Mouse (Mus musculus) CH12.LX (cell line): ENCODE measurements around the gene Hdac5. TPM values are rescaled to one million over a fixed set of nuclear protein-coding genes. Genes with fewer than 3 reads are reported as not detected.

Experiments used
- DNase-seq: peaks from one replicate; pipeline ENCODE4 v3.0.0-alpha.2; 2013; ENCODE audit errors: extremely low read depth
- H3K27ac ChIP-seq: 2 replicates; pipeline ENCODE4 v1.5.1; 2012; ENCODE audit warnings: low read depth, mild to moderate bottlenecking, control low read depth, moderate library complexity; ENCODE audit not compliant: insufficient read depth
- H3K27me3 ChIP-seq: replicated peaks from 2 replicates; pipeline ENCODE3; 2012; ENCODE audit warnings: inconsistent platforms
- H3K36me3 ChIP-seq, 2 experiments: replicated peaks in 1 of 2; 2 replicates each; pipeline versions ENCODE3 to v1.6.1; 2012; ENCODE audit warnings: inconsistent platforms in 1 of 2, low read length in 1 of 2, mild to moderate bottlenecking in 1 of 2, mixed read lengths in 1 of 2, moderate library complexity in 1 of 2; ENCODE audit not compliant: control insufficient read depth in 1 of 2, insufficient read depth in 1 of 2
- H3K4me1 ChIP-seq, 2 experiments: 2 replicates each; pipeline ENCODE4 v1.6.1; 2012; ENCODE audit warnings: inconsistent platforms in 1 of 2, moderate library complexity in 1 of 2; ENCODE audit not compliant: insufficient read depth in 2 of 2, control insufficient read depth in 1 of 2
- H3K4me2 ChIP-seq: 2 replicates; pipeline ENCODE4 v1.6.1; 2012; ENCODE audit warnings: low read depth, mild to moderate bottlenecking, control low read depth; ENCODE audit not compliant: poor library complexity, insufficient read depth, severe bottlenecking
- H3K4me3 ChIP-seq, 3 experiments: fragments of 150-350 bp in 1 of 3; sonication (generic) in 1 of 3; replicated peaks in 1 of 3; 2 replicates each; pipeline versions ENCODE3 to v1.5.1; 2011 to 2012; ENCODE audit warnings: low read depth in 2 of 3, low read length in 2 of 3, mild to moderate bottlenecking in 2 of 3, moderate library complexity in 2 of 3, control low read depth in 1 of 3, improper control_type of control experiment in 1 of 3, inconsistent platforms in 1 of 3, mixed read lengths in 1 of 3; ENCODE audit not compliant: poor library complexity in 1 of 3
- H3K79me2 ChIP-seq: replicated peaks from 2 replicates; pipeline ENCODE4 v1.6.1; 2012; ENCODE audit warnings: mild to moderate bottlenecking, moderate library complexity; ENCODE audit not compliant: control insufficient read depth, poor library complexity, insufficient read depth, severe bottlenecking; ENCODE audit errors: extremely low read depth
- H3K9ac ChIP-seq: 2 replicates; pipeline ENCODE4 v1.6.1; 2012; ENCODE audit warnings: low read depth, mild to moderate bottlenecking, control low read depth, moderate library complexity; ENCODE audit not compliant: insufficient read depth
- H3K9me3 ChIP-seq: replicated peaks from 2 replicates; pipeline ENCODE3; 2012; ENCODE audit warnings: low read length, inconsistent platforms, mixed read lengths
- BHLHE40 ChIP-seq: IDR thresholded peaks from 2 replicates; pipeline ENCODE4 v1.6.1; 2011; ENCODE audit warnings: mild to moderate bottlenecking, low read depth, low read length, improper control_type of control experiment
- CHD1 ChIP-seq: IDR thresholded peaks from 2 replicates; pipeline ENCODE4 v1.6.1; 2012; ENCODE audit warnings: low read depth, low read length, improper control_type of control experiment, inconsistent platforms
- CHD2 ChIP-seq: IDR thresholded peaks from 2 replicates; pipeline ENCODE4 v1.6.1; 2011; ENCODE audit warnings: low read length, improper control_type of control experiment
- CTCF ChIP-seq, 2 experiments: IDR thresholded peaks in 1 of 2; conservative IDR thresholded peaks in 1 of 2; 2 replicates each; pipeline ENCODE4 v1.5.1; 2011 to 2012; ENCODE audit warnings: low read depth in 2 of 2, low read length in 2 of 2, improper control_type of control experiment in 1 of 2, inconsistent platforms in 1 of 2, mild to moderate bottlenecking in 1 of 2, moderate library complexity in 1 of 2
- ELF1 ChIP-seq: IDR thresholded peaks from 2 replicates; pipeline ENCODE4 v1.6.1; 2014; ENCODE audit warnings: low read depth, mild to moderate bottlenecking, inconsistent platforms, low read length, improper control_type of control experiment
- EP300 ChIP-seq: IDR thresholded peaks from 2 replicates; pipeline ENCODE4 v1.6.1; 2011; ENCODE audit warnings: low read length, improper control_type of control experiment
- ETS1 ChIP-seq: conservative IDR thresholded peaks from 2 replicates; pipeline ENCODE4 v1.6.1; 2012; ENCODE audit warnings: low read depth, mild to moderate bottlenecking, inconsistent platforms, low read length, improper control_type of control experiment, moderate library complexity
- GABPA ChIP-seq: IDR thresholded peaks from 2 replicates; pipeline ENCODE4 v1.6.1; 2012; ENCODE audit warnings: low read depth, low read length, improper control_type of control experiment, inconsistent platforms; ENCODE audit not compliant: insufficient replicate concordance
- HCFC1 ChIP-seq: IDR thresholded peaks from 2 replicates; pipeline ENCODE4 v1.6.1; 2012; ENCODE audit warnings: low read depth, mild to moderate bottlenecking, inconsistent platforms, low read length, improper control_type of control experiment
- IRF4 ChIP-seq: IDR thresholded peaks from 2 replicates; pipeline ENCODE4 v1.6.1; 2014; ENCODE audit warnings: low read depth, mild to moderate bottlenecking, inconsistent platforms, low read length, improper control_type of control experiment
- JUN ChIP-seq: IDR thresholded peaks from 2 replicates; pipeline ENCODE4 v1.6.1; 2011; ENCODE audit warnings: low read depth, mild to moderate bottlenecking, low read length, improper control_type of control experiment, moderate library complexity; ENCODE audit not compliant: insufficient read depth
- MAX ChIP-seq: IDR thresholded peaks from 2 replicates; pipeline ENCODE4 v1.6.1; 2011; ENCODE audit warnings: low read length, improper control_type of control experiment
- MEF2A ChIP-seq: IDR thresholded peaks from 2 replicates; pipeline ENCODE4 v1.6.1; 2014; ENCODE audit warnings: low read depth, mild to moderate bottlenecking, inconsistent platforms, low read length, improper control_type of control experiment, borderline replicate concordance
- MXI1 ChIP-seq: IDR thresholded peaks from 2 replicates; pipeline ENCODE4 v1.6.1; 2011; ENCODE audit warnings: mild to moderate bottlenecking, low read depth, low read length, improper control_type of control experiment
- MYC ChIP-seq: IDR thresholded peaks from 2 replicates; pipeline ENCODE4 v1.6.1; 2011; ENCODE audit warnings: low read depth, mild to moderate bottlenecking, improper control_type of control experiment, low read length
- NELFE ChIP-seq: IDR thresholded peaks from 2 replicates; pipeline ENCODE4 v1.6.1; 2011; ENCODE audit warnings: low read depth, low read length, improper control_type of control experiment
- NRF1 ChIP-seq: IDR thresholded peaks from 2 replicates; pipeline ENCODE4 v1.6.1; 2014; ENCODE audit warnings: low read depth, mild to moderate bottlenecking, inconsistent platforms, low read length, improper control_type of control experiment, moderate library complexity
- POLR2AphosphoS2 ChIP-seq: IDR thresholded peaks from 2 replicates; pipeline ENCODE4 v1.6.1; 2011; ENCODE audit warnings: low read depth, low read length, improper control_type of control experiment
- RAD21 ChIP-seq: IDR thresholded peaks from 2 replicates; pipeline ENCODE4 v1.6.1; 2011; ENCODE audit warnings: low read depth, mild to moderate bottlenecking, low read length, improper control_type of control experiment, moderate library complexity
- SIN3A ChIP-seq: IDR thresholded peaks from 2 replicates; pipeline ENCODE4 v1.6.1; 2012; ENCODE audit warnings: low read length, improper control_type of control experiment, inconsistent platforms
- SMC3 ChIP-seq: IDR thresholded peaks from 2 replicates; pipeline ENCODE4 v1.6.1; 2011; ENCODE audit warnings: low read depth, low read length, improper control_type of control experiment
- TBP ChIP-seq: conservative IDR thresholded peaks from 2 replicates; pipeline ENCODE4 v1.6.1; 2011; ENCODE audit warnings: low read depth, low read length, improper control_type of control experiment
- TCF12 ChIP-seq: IDR thresholded peaks from 2 replicates; pipeline ENCODE4 v1.6.1; 2014; ENCODE audit warnings: low read depth, mild to moderate bottlenecking, inconsistent platforms, low read length, improper control_type of control experiment
- UBTF ChIP-seq: IDR thresholded peaks from 2 replicates; pipeline ENCODE4 v1.6.1; 2012; ENCODE audit warnings: low read depth, mild to moderate bottlenecking, inconsistent platforms, low read length, improper control_type of control experiment, moderate library complexity
- USF1 ChIP-seq: IDR thresholded peaks from 2 replicates; pipeline ENCODE4 v1.6.1; 2014; ENCODE audit warnings: low read depth, mild to moderate bottlenecking, inconsistent platforms, low read length, improper control_type of control experiment
- ZC3H11A ChIP-seq: IDR thresholded peaks from 2 replicates; pipeline ENCODE4 v1.6.1; 2012; ENCODE audit warnings: low read depth, mild to moderate bottlenecking, inconsistent platforms, low read length, improper control_type of control experiment
- dilution Hi-C: fragments of 300-500 bp; cut with MboI; formaldehyde crosslinking; loops from 2 replicates; pipeline ENCODE4 v1.14.3; 2020; ENCODE audit warnings: low sequenced_read_pairs; ENCODE audit not compliant: extremely low pct_unique_long_range_greater_than_20kb, extremely low pct_ligation_motif_present
- in situ Hi-C: fragments of 300-500 bp; cut with MboI; formaldehyde crosslinking; loops from 3 replicates; pipeline ENCODE4 v1.14.3; 2019; ENCODE audit warnings: low sequenced_read_pairs, low pct_ligation_motif_present, low pct_unique_long_range_greater_than_20kb, mixed read lengths
- polyA plus RNA-seq: library from polyadenylated mRNA; unstranded; fragments of >175 nt; gene quantifications from 2 replicates; pipeline ENCODE4 v1.2.1, GENCODE M21; 2012; ENCODE audit warnings: low read depth; ENCODE audit not compliant: insufficient read length
- total RNA-seq, 2 experiments: library from RNA; depleted of rRNA; stranded (reverse); fragments of 300-350 nt in 1 of 2; fragments of >200 nt in 1 of 2; gene quantifications; 2 replicates each; pipeline ENCODE4 v1.2.3; 2012 to 2014

Gene Hdac5
- total and polyA plus RNA-seq, 3 experiments: 24.9 to 49.6 (median 46.4) TPM

DNA sequence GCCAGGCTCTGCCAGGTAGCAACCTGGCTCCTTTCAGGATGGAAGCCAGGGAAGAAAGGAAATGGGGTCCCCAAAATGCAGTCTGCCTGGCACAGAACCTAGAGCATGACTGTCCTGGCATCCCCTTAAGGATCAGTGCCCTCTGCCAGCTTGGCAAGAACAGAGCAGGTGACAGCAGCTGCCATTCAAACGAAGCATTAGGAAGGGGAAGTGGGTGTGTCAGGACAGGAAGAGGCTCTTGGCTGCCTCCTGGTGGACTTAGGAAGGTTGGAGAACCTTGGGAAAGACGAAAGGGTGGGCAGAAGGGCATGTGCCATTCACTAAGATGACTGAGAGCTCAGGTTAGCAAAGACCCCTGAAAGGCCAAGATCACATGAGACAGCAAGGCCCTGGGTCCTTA, 20.2 kb downstream of the Hdac5 start:
- H3K36me3 ChIP-seq: peaks cover 11 to 41% of the 10 kb centered on the region in 2 experiments
- H3K4me2 ChIP-seq: no peak overlapping the region
- peak; percentile 72 for DNase-seq
- dilution Hi-C loops: no loop called here
- H3K27ac ChIP-seq: no peak overlapping the region
- H3K79me2 ChIP-seq: 0 out of 2 replicates have a peak, but pooled peaks cover under 1% of the 10 kb centered on the region
- peak; percentile 65 for TF ChIP-seq HCFC1
- peak; percentile 47; the same call in 1 of the 2 replicates for TF ChIP-seq MXI1
- TF ChIP-seq CHD2: no peak
- peak; percentile 74; the same call in 1 of the 2 replicates for TF ChIP-seq MYC
- no peak for TF ChIP-seq CHD1
- TF ChIP-seq ZC3H11A: no peak
- TF ChIP-seq NELFE: peak; percentile 34; the same call in 1 of the 2 replicates
- no peak for TF ChIP-seq UBTF
- TF ChIP-seq IRF4: peak; percentile 55
- TF ChIP-seq ELF1: peak; percentile 81
- no peak for TF ChIP-seq USF1
- TF ChIP-seq CTCF (conservative IDR thresholded peaks at IDR 0.05 in 1 of 2, IDR thresholded peaks at IDR 0.05 in 1 of 2; ENCODE audit: low read depth in 2 of 2, low read length in 2 of 2): peak; percentile 83 to 89
- TF ChIP-seq ETS1: 0 out of 2 replicates have a peak, but pooled peaks have one; percentile 14
- TF ChIP-seq MEF2A: 0 out of 2 replicates have a peak, but pooled peaks have one; percentile 42
- TF ChIP-seq MAX: peak; percentile 69
- TF ChIP-seq JUN: no peak
- no peak for TF ChIP-seq TBP
- TF ChIP-seq SIN3A: peak; percentile 68
- 0 out of 2 replicates have a peak, but pooled peaks have one; percentile 42 for TF ChIP-seq TCF12
- peak; percentile 67 for TF ChIP-seq BHLHE40
- peak; percentile 54 for TF ChIP-seq RAD21
- TF ChIP-seq POLR2AphosphoS2: no peak
- no peak for TF ChIP-seq GABPA
- TF ChIP-seq SMC3: peak; percentile 88
- peak; percentile 24; the same call in 1 of the 2 replicates for TF ChIP-seq EP300
- TF ChIP-seq NRF1: 0 out of 2 replicates have a peak, but pooled peaks have one; percentile 19
- TF ChIP-seq, all 38 proteins: peak for 17
- Histone ChIP-seq H3K9ac (no peak overlapping the region), H3K27me3 (no peaks in the 10 kb centered on the region), H3K9me3 (no peaks in the 10 kb centered on the region), H3K4me1 (peaks cover 37 to 71% of the 10 kb centered on the region in 2 experiments), H3K4me3 (no peak overlapping the region)
- in situ Hi-C loops: no loop called here
